Mouse (Mus musculus) adrenal gland, adult (tissue): ENCODE measurements at regions not wholly inside any gene's neighbourhood (a gene's known extent, or its start where the extent isn't known, plus 50 kb on each side); places are given as distances from the start of the nearest gene placed in this dataset.
A peak's percentile ranks its signal among the peaks of the same experiment; 100 is the strongest.

ENCODE experiments used
- DNase-seq, 2 experiments: peaks; one replicate each; pipeline ENCODE4 v3.0.0; 2022 to 2023; ENCODE audit warnings: low spot score in 1 of 2; ENCODE audit not compliant: inconsistent age in 2 of 2

DNA sequence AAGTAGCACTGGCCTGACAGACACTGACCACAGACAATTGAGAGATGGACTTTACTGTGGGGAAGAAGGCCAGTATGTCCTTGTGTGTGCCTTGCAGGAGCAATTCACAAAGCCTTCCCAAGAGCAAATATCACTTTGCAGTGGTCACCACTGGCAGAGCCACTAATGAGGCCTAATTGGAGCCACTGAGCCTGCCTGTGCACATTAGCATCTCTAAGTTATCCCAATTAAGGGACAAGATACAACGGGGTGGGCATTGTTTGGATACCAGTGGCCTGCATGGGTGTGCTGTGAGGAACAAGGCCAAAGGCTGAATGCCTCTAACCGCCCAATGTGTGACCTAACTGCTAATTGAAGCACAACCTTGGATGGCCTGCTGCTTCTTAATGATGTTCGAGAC lies 433.4 kb upstream of the Ptbp2 start:
- DNase-seq = no peak

DNA sequence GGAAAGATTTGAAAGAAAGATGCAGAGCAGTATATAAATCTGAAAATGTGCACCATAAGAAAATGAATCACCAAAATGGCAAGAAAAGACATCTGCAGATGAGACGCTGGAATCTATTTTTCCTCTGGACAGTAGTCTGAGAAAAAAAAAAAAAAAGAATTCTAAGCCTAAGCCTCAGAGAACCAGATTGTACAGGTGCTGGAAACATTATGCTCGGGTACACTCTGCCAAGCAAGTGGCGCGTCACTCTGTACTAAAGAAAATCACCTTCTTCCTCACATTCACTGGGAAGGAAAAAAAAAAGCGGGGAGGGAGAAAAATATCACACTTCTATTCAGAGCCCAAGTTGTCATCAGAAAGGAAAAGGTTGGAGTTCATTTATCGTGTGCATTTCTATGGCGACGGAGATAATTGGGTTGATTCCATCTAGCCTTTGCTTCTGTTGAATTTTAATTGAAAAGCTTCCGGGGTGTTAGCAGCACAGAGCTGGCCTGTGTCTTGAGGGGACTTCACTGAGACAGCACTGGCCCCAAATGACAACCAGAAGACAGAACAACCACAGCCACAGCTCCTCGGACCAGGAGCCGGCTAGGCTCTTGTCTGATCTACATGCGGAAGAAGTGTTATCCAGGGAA lies 430.5 kb upstream of the Ptbp2 start:
- no peak for DNase-seq

DNA sequence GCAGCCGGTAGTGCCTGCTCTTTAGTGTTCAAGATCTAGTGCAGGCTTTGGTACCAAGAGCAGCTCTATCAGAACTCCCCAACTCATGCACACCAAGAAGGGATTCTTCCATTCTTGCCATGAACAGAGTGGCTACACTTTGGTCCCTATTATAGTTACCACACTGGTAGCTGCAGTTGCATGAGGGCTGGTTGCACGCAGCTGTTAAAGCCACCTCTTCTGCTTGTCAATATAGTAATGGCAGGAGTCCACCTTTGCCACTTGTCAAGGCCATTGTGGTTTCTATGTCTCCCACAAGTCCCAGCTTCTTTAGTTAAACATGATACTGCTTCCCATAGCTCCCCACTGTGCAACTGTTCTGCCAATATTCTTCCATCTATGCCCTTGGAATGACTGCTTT lies 415.1 kb upstream of the Ptbp2 start:
- no peak for DNase-seq

DNA sequence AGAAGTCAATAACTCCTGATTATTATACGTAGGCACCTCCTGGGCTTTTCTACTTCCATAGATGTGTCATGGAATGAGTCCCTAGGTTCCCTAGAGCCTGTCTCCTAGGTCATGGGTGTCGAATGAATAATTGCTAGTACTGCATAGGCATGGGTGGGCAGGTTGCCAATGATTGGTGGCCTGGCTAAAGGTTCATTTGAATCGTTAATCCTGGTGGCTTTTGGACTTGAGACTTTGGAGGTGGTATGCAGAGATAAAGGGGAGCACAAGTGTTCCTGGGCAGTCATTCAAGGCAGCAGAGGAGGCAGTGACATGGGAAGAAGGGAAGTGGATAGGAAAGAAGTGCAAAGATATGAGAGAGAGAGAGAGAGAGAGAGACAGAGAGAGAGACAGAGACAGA lies 410.2 kb upstream of the Ptbp2 start:
- no peak for DNase-seq

DNA sequence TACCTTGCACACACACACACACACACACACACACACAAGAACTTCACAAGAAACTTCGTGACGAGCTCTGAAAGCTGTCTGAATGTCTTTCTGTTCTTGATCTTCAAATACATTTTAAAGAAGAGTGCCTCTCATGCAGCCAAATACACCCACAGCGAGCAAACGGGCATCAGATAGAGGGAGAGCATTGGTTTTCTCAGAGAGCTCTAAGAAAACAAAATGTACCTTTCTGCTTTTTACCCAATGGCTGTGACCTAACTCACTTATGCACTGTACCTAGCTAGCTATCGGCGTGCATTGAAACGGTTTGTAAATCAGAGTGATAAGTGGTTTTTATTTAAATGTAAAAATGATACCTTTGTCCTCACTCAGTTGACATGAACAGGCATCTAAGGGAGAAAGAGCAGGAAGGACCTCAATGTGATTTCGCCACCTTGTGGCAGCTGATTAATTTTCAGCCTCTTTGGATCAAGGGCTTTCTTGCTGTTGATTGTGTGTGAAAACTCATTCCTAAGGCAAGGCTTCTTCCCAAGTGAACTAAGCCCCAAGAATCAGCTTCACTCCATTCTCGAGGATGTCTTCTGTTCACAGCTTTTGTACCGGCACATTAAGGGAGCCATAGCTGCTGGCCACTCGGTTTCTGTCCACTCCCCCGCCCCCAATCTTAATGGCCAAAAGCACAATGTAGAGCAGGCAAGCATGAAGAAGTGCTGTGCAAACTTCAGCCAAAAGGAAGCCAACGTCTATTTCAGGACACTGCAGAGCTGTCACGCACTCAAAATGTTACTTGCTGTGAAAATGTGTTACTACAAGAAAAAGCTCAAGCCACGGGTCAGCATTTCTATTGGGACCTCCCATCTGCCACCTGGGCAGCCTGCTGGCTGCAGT lies 408.4 kb upstream of the Ptbp2 start:
- DNase-seq = peak; percentile 42 to 87

DNA sequence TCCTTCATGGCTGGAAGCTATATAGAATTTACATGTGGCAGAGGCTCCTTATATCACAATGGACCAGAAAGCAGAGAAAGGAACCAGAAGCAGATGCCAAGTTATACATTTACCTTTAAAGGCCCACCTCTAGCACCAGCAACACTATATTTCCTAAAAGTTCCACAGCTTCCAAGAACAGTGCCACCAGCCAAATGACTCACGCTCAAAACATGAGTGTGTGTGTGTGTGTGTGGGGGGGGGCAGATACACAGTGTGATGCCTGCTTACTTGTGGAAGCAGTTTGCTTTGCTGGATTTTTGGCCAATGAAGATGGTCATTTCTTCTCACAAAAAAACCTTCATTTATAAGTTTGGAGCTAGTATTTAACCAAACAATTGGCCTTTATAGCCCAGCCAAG lies 405.3 kb upstream of the Ptbp2 start:
- peak in 1 of 2 experiments; percentile 22 for DNase-seq

DNA sequence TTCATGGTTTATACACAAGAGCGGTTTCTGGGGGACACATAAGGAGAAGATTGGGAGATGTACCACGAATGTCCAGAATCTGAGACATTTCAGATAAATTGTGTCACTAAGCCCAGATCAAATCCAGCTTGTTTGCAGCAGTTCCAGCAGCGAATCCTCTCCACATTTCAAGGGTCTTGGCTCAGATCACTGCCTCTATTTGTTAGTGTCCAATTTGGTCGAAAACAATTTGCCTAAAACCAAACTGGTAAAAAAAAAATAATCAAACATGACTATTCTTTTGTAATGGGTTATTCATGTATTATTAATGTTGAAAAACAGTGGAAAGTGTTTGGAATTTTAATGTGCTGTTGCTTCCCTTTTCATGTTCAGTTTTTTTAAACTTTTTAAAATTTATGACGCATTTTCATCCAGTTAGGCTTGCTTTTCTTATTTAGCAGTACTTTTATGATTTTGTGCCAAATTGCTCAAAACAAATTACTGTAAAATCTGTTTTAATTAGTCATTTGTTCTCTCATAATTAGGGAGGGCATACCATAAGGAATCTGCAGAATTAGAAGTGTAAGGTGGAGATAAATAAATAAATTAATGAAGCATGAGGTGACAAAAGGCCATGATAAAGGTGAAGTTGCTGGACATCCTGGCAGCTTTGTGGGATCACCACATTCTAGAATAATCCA lies 396.8 kb upstream of the Ptbp2 start:
- no peak for DNase-seq

DNA sequence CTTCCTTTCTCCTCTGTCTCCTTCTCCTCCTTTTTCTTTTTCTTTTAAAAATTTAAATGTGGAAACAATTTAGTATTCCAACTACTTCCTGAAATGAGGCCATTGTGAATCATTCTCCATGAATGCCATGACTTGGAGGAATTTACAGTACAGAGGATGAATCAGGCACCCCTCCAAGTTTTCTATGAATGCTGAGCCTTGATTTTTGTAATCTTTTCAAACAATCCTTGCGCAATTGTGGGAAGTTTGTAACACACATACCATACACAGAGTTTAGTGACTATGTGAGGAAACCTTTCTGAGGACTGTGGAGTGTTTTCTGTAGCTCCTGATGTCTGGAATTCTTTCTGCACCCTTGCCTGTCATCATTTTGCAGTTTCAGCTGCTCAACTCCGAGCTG lies 391.4 kb upstream of the Ptbp2 start:
- peak in 1 of 2 experiments; percentile 66 for DNase-seq
